Mouse (Mus musculus) hindlimb bud, embryonic 11.5 days (tissue): ENCODE measurements around the gene 4933417A18Rik.
"Not testable (repeated sequence)": the region's sequence is repeated elsewhere in the genome, so short reads cannot be mapped to it uniquely, and the experiment has no call there.

Experiments used
- DNase-seq: peaks from one replicate; pipeline ENCODE4 v3.0.0-alpha.2; 2012; ENCODE audit warnings: low read depth, low spot score; ENCODE audit errors: extremely low spot score

4933417A18Rik gene

GRCm38 (mm10) chr13:34973149-34973548, 48.9 kb downstream of the 4933417A18Rik start:
- DNase-seq: no peak

DNA sequence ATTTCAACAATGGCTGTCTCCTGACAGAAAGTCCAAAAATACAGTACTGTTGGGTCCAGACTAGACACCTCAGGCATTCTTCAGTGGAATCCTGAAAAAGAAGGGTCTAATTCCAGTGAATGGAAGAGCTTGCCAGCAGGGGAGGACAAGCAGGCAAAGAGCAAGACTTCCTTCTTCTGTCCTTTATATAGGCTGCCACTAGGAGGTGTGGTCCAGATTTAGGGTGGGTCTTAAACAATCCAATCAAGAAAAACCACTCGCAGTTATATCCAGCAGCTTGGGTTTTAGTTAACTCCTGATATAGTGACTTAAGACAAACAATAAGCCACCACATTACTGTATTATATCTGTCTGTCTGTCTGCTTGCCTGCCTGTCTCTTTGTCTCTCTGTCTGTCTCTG, 49.6 kb downstream of the 4933417A18Rik start:
- DNase-seq: no peak

GRCm38 (mm10) chr13:34976116-34976515, 51.9 kb downstream of the 4933417A18Rik start:
- DNase-seq: no peak

GRCm38 (mm10) chr13:34977410-34977809, 53.2 kb downstream of the 4933417A18Rik start:
- no peak for DNase-seq

GRCm38 (mm10) chr13:34978635-34979034, 54.4 kb downstream of the 4933417A18Rik start:
- not testable (repeated sequence) for DNase-seq

DNA sequence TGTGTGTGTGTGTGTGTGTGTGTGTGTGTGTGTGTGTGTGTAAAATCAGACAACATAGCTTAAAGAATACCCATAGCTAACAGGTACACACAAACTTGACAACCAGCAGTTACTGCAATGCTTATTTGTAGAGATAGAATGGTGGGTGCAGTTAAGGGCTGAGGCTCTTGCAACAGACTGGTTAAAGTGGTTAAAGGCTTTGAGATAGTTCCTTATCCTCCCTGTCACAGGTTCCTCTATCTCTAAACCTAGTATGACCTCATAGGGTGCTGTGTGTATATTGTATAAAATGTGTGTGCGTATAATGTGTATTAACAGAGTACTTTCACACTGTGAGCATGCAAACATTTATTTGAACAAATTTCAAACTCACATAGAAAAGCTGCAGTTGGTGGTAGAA, 59.3 kb downstream of the 4933417A18Rik start:
- DNase-seq: not testable (repeated sequence)

DNA sequence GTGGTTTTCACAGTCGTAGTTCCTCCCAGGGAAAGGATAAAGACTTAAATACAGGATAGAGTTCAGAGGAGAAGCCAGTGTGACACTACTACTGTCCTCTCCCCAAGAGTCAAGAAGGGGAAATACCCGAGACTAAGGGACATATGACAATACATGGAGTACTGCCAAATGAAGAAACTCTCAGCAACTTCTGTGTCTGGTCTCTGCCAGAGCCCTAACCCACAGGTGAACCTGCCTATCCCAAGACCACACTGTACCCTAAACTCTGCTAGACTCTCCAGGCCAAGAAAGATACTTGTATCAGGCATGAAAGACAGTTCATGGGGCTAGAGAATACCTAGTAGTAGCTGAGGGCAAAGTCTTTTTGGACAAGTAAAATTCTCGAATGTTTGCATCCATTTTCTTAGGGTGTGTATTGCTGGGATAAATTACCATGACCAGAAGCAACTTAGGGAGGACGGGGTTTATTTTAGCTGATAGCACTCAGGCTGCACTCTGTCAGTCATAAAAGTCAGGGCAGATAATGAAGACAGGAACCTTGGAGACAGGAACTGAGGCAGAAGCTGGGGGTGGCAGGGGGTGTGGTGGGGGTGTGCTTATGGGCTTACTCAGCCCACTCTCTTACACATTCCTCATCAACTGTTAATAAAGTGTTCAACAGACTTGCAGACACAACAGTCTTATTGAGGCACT, 67.5 kb downstream of the 4933417A18Rik start:
- DNase-seq: no peak

- DNase-seq: no peak
Measured at GRCm38 (mm10) chr13:34993085-34993484, 68.9 kb downstream of the 4933417A18Rik start.

DNA sequence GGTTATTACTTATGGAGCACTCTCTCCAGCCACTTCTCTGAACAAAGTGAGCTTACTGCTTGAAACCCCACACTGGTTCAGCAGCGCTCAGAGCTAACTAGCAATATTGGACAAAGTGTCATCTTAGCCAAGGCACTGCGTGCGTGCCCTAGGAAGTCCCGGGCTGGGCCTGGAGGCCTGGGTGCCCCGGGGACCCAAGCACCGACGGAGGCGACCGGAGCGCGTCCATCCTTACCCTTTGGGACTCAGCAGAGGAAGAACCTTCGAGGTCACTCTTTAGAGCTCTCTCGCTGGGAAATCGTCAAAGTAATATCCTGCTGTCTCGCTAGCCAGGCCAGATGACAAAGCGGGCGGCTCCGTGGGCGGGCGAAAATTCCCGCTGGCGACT, 69.4 kb downstream of the 4933417A18Rik start:
- peak; percentile 6 for DNase-seq

DNA sequence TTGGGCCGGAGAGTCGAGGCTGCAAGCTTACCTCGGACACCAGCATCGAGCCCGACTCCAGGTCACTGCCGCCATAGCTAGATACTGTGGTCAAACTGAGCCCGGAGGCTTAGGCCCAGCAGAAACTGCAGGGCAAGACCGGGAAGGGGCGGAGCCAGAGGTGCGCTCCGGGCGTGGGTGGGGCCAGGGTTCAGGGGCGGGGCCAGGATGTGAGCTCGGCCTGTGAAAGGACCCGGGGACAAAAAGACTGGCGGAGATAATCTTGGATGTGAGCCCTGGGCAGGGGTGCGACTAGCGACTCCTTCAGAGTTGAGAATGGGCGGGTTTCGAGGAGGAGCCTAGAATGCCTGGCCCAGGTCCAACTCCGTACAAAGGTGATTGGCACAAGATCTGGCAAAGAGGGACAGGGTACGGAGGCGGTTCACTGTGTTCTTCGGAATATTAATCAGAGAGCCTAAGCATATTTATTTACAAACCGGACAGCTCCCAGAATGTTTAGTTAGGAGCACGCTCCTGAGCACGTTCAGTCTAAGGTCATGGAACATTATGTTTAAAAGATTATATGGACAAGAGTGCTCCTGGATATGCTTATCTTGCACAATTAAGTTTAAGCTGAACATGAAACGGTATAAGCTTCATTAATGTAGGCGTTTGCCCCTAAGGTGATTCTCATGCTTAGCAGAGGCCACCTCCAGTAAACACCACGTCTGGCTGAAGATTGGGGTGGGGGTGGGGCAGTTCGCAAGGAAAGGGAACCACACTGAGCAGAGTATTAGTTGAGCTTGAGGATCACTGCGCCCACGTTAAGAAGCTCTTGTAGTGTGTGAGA, 70.0 kb downstream of the 4933417A18Rik start:
- DNase-seq: peak; percentile 53

- DNase-seq: no peak
Measured at GRCm38 (mm10) chr13:34995925-34996324, 71.7 kb downstream of the 4933417A18Rik start.
